Mouse (Mus musculus) limb, embryonic 13.5 days (tissue): ENCODE results near the gene Gm45713. TPM values are rescaled to one million over a fixed set of nuclear protein-coding genes. Genes with fewer than 3 reads are reported as not detected.
"Not testable (repeated sequence)": the region's sequence is repeated elsewhere in the genome, so short reads cannot be mapped to it uniquely, and the experiment has no call there.

ENCODE experiments used
- ATAC-seq: fragments of 200-750 bp; cut with Nextera tagmentation; 2 replicates; pipeline ENCODE4 v1.8.0; 2017; ENCODE audit warnings: low read depth, moderate number of reproducible peaks, moderate TSS enrichment; ENCODE audit not compliant: low FRiP score
- H3K27ac ChIP-seq: fragments of 300-500 bp; sonication (generic); 2 replicates; pipeline ENCODE4 v1.5.1; 2015; ENCODE audit warnings: inconsistent platforms, mild to moderate bottlenecking, moderate library complexity
- H3K27me3 ChIP-seq: fragments of 300-500 bp; sonication (generic); 2 replicates; pipeline ENCODE4 v1.6.1; 2015; ENCODE audit warnings: mild to moderate bottlenecking, inconsistent platforms
- H3K36me3 ChIP-seq: fragments of 300-500 bp; sonication (generic); 2 replicates; pipeline ENCODE4 v1.6.1; 2015; ENCODE audit warnings: inconsistent platforms, mild to moderate bottlenecking, moderate library complexity
- H3K4me1 ChIP-seq: fragments of 300-500 bp; sonication (generic); 2 replicates; pipeline ENCODE4 v1.6.1; 2015; ENCODE audit warnings: inconsistent platforms
- H3K4me2 ChIP-seq: fragments of 300-500 bp; sonication (generic); replicated peaks from 2 replicates; pipeline ENCODE4 v1.6.1; 2015; ENCODE audit warnings: inconsistent platforms, mild to moderate bottlenecking, moderate library complexity
- H3K4me3 ChIP-seq: fragments of 300-500 bp; sonication (generic); 2 replicates; pipeline ENCODE4 v1.5.1; 2015; ENCODE audit warnings: moderate library complexity, mild to moderate bottlenecking, inconsistent platforms
- H3K9ac ChIP-seq: fragments of 300-500 bp; sonication (generic); 2 replicates; pipeline ENCODE4 v1.6.1; 2015; ENCODE audit warnings: mild to moderate bottlenecking, inconsistent platforms
- H3K9me3 ChIP-seq: fragments of 300-500 bp; sonication (generic); 2 replicates; pipeline ENCODE4 v1.6.1; 2016; ENCODE audit warnings: inconsistent platforms
- WGBS: fragments of 180-500 bp; shearing (Covaris S2); methylation state at CpG from one replicate; pipeline ENCODE4 v1.1.7; 2015; 5-methylcytosine and 5-hydroxymethylcytosine counted together
- polyA plus RNA-seq: library from polyadenylated mRNA; unstranded; fragments of >200 nt; fragmentation: Nextera tagmentation; extraction: Ambion mirVana; gene quantifications from 2 replicates; pipeline ENCODE4 v1.2.1, GENCODE M21; 2015

Gene Gm45713
- polyA plus RNA-seq, 1 experiment from 2014 or later: 0.75 TPM

DNA sequence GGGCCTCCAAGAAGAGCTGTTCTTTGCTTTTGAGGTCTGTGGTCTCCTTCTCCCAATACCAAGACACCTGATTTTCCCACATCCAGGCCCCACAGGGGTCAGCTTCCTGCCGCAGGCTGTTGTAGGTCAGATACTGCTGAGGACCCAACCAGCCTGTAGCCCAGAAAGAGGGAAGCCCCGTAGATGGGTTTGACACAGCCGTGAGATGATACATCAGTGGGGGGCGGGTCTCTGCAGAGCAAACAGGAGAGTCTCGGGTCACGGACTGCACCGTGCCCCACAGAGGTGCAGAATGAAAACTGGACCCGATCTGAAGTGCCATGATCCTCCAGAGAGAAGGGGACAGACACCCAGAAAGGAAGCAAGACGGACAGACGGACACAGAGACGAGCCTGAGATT, 33.6 kb downstream of the Gm45713 start:
- Histone ChIP-seq H3K4me3 (peak overlapping the region; percentile 34; the same call in 1 of the 2 replicates), H3K27me3 (no peaks in the 10 kb centered on the region), H3K27ac (no peak overlapping the region), H3K4me1 (peaks cover 24% of the 10 kb centered on the region), H3K9ac (no peak overlapping the region; the same call in 1 of the 2 replicates), H3K36me3 (peaks cover 10% of the 10 kb centered on the region), H3K4me2 (peak overlapping the region; percentile 59), H3K9me3 (no peaks in the 10 kb centered on the region)
- no peak for ATAC-seq
- WGBS: 87% methylated on average over 11 of the region's 11 CpGs

DNA sequence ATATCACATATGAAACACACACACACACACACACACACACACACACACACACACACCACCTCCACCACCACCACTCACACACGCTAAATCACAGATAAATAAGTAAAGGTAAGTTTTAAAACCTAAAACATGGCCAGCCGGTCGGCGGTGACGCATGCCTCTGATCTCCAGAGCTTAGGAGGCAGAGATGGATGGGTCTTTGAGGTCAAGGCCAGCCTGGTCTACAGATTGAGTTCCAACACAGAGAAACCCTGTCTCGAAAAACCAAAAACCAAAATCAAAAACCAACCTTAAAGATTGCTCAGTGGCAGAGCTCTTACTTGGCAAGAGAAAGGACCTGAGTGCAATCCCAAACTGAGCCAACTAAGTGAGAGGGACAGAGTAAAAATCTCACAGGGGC, 36.0 kb downstream of the Gm45713 start:
- Histone ChIP-seq H3K9me3 (no peaks in the 10 kb centered on the region), H3K4me3 (no peak overlapping the region), H3K27me3 (no peaks in the 10 kb centered on the region), H3K4me2 (no peak overlapping the region), H3K4me1 (peaks cover 26% of the 10 kb centered on the region), H3K9ac (no peak overlapping the region), H3K27ac (no peak overlapping the region), H3K36me3 (peaks cover 15% of the 10 kb centered on the region)
- 89% methylated on average over 6 of the region's 6 CpGs for WGBS
- no peak for ATAC-seq

DNA sequence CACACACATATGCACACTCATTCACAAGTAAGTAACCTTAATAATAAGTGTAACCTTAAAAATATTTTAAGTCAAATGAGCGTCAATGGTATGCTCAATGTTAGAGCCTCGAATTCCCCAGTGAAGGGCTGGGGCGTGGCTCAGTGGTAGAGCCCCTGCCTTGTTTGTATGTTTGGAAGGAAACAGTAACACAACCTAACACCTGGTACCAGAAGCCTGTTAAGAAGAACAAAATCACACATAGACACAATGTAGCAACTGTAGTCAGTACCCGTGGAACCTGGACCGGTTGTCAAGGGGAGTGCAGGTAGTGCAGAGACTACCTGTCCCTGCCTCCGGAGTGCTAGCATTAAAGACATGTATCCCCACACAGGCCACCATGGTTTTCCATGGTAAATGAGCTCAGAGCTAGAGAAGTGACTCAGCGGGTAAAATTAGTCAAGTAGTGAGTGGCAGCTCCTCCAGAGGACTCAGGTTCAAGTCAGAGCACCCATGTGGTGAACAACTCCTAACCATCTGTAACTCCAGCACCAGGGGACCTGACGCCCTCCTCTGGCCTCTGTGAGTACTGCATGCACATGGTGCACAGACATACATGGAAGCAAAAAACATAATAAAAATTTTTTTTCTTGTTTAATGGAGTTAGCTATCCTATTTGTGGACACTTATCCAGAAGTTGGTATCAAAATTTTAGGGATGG, 37.3 kb downstream of the Gm45713 start:
- no peaks in the 10 kb centered on the region for H3K9me3 ChIP-seq
- H3K27ac ChIP-seq: no peak overlapping the region
- H3K4me2 ChIP-seq: no peak overlapping the region
- H3K4me1 ChIP-seq: peaks cover 30% of the 10 kb centered on the region
- H3K27me3 ChIP-seq: no peaks in the 10 kb centered on the region
- WGBS: 91% methylated on average over 8 of the region's 8 CpGs
- no peak for ATAC-seq
- H3K36me3 ChIP-seq: peaks cover 16% of the 10 kb centered on the region
- no peak overlapping the region for H3K4me3 ChIP-seq
- no peak overlapping the region for H3K9ac ChIP-seq

DNA sequence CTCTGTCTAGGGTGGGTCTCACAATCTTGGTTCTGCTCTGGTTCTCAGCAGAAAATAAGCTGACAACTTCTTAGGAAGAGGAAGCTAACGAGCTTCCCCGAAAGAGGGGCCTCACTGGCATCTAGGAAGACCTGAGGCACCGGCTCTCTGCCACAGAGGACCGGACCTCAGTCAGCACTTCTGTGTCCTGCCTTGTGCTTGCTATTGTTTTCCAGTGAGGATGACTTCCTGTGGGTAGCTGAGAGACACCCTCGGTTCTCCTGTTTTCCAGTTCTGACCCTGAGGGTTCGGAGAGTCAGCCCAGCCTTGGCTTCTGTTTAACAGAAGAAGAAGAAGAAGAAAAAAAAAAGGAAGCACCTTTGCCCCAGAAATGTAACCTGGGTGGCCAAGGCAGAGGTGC, 38.6 kb downstream of the Gm45713 start:
- Histone ChIP-seq H3K9ac (no peak overlapping the region), H3K36me3 (peaks cover 16% of the 10 kb centered on the region), H3K4me1 (peaks cover 31% of the 10 kb centered on the region), H3K9me3 (no peaks in the 10 kb centered on the region), H3K27me3 (no peaks in the 10 kb centered on the region), H3K4me3 (no peak overlapping the region), H3K27ac (no peak overlapping the region), H3K4me2 (no peak overlapping the region)
- ATAC-seq: no peak
- WGBS: 62% methylated on average over 6 of the region's 6 CpGs

DNA sequence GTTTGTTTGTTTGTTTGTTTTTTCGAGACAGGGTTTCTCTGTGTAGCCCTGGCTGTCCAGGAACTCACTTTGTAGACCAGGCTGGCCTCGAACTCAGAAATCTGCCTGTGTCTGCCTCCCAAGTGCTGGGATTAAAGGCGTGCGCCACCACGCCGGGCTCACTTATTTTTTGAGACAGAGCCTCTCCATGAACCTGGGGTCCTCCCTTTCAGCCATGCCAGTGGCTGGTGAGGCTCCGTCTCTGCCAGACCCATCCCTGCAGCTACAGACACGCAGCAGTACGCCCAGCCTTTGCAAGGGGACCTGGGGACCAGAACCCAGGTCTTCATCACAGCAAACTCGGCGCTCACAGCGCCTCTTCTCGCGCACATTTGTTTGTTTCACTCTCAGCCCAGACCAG, 40.1 kb downstream of the Gm45713 start:
- ATAC-seq, H3K4me2 ChIP-seq, H3K4me3 ChIP-seq, H3K27me3 ChIP-seq, H3K9me3 ChIP-seq, H3K9ac ChIP-seq, H3K27ac ChIP-seq: not testable (repeated sequence)
- Histone ChIP-seq H3K36me3 (peaks cover 16% of the 10 kb centered on the region), H3K4me1 (peaks cover 27% of the 10 kb centered on the region)
- WGBS: 96% methylated on average over 14 of the region's 14 CpGs

DNA sequence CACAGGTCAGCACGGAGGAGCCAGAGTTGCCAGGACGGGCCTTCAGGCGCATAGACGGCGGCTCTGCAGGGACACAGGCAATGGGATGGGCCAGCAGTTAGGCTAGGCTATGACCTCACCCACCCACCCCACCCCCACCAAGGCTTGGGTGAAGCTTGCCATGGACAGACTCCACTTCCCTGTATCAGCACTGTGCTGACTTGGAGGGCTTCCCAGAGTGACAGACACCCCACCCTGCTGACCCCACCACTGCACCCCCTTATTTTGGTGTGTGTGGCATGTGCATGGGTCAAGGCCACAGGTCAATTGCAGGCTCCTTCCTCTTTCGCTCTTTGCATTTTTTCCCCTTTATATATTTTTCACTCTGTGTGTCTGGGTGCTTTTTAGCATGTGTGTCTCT, 40.7 kb downstream of the Gm45713 start:
- Histone ChIP-seq H3K27me3 (no peaks in the 10 kb centered on the region), H3K36me3 (peaks cover 17% of the 10 kb centered on the region), H3K4me1 (peaks cover 33% of the 10 kb centered on the region), H3K27ac (no peak overlapping the region), H3K9me3 (no peaks in the 10 kb centered on the region), H3K4me3 (no peak overlapping the region), H3K4me2 (no peak overlapping the region), H3K9ac (no peak overlapping the region)
- no peak for ATAC-seq
- WGBS: 82% methylated on average over 6 of the region's 6 CpGs

DNA sequence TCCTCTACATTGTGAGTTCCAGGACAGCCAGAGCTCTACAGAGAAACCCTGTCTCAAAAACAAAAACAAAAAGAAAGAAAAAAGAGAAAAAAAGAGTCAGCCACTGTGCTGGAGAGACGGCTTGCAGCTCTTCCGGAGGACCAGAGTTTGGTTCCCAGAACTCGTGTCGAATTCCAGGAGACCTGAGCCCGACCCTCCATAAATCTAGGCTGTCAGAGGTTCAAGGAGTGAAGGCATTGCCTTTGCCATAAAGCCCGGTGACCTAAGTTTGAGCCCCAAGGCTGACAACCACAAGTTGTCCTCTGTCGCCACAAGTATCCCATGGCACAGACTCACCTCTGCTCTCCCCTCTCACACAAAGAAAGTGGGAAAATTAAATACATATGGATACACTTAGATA, 41.9 kb downstream of the Gm45713 start:
- peak overlapping the region; percentile 96 for H3K27ac ChIP-seq
- H3K9me3 ChIP-seq: no peaks in the 10 kb centered on the region
- H3K4me3 ChIP-seq: no peak overlapping the region
- no peaks in the 10 kb centered on the region for H3K27me3 ChIP-seq
- H3K4me1 ChIP-seq: peaks cover 40% of the 10 kb centered on the region
- 5% methylated on average over 7 of the region's 7 CpGs for WGBS
- H3K9ac ChIP-seq: peak overlapping the region; percentile 50; the same call in 1 of the 2 replicates
- H3K4me2 ChIP-seq: peak overlapping the region; percentile 74
- H3K36me3 ChIP-seq: peaks cover 26% of the 10 kb centered on the region
- no peak for ATAC-seq

DNA sequence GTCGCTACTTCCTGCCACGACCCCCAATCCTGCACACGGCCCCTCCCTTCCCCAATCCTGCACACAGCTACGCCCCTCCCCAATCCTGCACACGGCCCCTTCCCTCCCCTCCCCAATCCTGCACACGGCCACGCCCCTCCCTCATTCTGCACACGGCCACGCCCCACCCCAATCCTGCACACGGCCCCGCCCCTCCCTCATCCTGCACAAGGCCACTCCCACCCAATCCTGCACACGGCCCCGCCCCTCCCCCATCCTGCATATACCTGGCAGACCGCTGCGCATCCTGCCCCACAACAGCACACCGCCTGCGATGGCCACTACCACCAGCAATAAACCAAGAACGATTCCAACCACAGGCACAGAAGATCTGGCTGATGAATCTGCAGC, 42.5 kb downstream of the Gm45713 start:
- WGBS: 25% methylated on average over 18 of the region's 18 CpGs
- ATAC-seq: no peak
- Histone ChIP-seq H3K36me3 (peaks cover 27% of the 10 kb centered on the region), H3K9ac (no peak overlapping the region), H3K27ac (peak overlapping the region; percentile 96), H3K4me1 (peaks cover 40% of the 10 kb centered on the region), H3K4me2 (peak overlapping the region; percentile 74), H3K9me3 (no peaks in the 10 kb centered on the region), H3K4me3 (no peak overlapping the region), H3K27me3 (no peaks in the 10 kb centered on the region)

DNA sequence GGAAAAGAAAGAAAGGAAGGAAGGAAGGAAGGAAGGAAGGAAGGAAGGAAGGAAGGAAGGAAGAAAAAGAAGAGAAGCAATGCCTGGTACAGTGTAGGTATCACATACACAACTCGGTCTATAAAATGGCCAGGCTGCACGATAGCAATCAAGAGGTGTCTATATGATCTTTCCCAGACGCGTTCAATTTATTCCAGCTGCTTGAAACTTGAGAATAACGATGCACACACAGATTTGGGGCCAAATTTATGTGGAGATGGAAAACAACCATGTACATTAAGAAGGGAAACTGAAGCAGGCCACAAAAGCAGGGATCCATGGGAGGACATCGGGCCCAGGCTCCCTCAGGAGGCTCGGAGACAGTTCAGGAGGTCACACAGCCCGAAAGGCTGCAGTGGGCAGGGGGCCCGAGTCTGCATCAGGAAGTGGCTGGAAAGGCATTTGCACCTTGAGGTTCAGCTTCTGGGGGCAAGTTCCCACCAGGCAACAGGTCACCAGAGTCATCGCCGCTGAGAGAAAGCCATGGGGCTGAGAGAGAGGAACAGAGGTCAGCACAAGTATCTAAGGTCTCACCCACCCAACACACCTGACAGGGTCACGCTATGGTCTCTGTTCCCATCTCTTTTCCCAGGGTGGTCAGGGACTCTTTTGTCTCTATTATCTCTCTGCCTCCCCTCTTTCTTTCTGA, 43.1 kb downstream of the Gm45713 start:
- H3K36me3 ChIP-seq: peaks cover 27% of the 10 kb centered on the region
- no peak overlapping the region for H3K9ac ChIP-seq
- 17% methylated on average over 12 of the region's 12 CpGs for WGBS
- H3K9me3 ChIP-seq: no peaks in the 10 kb centered on the region
- peak overlapping the region; percentile 13; the same call in 1 of the 2 replicates for H3K4me3 ChIP-seq
- H3K27ac ChIP-seq: peak overlapping the region; percentile 96
- ATAC-seq: no peak
- peaks cover 40% of the 10 kb centered on the region for H3K4me1 ChIP-seq
- no peaks in the 10 kb centered on the region for H3K27me3 ChIP-seq
- H3K4me2 ChIP-seq: peak overlapping the region; percentile 74

DNA sequence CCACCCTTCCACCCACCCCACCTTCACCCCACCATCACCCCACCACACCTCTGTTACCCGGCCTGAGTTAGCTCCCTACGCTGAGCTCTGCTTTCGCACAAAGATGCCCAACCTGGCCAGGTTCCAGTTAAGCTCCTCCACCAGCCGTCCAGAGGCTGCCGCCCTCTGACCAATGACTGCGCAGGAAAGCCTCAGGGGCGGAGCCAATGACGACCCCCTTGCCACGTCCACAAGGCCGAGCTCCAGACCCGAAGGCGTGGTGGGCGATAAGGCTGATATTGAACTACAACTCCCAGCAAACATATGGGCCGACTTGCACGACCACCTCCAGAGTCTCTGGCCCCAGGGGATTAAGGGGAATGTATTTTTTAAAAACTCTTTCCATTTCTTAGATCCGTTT, 44.0 kb downstream of the Gm45713 start, which contains the start of gene Rcn3:
Rcn3 (minus strand) TSS at position 174 of the 400 bp plus-strand sequence.
- WGBS: 0% methylated on average over 16 of the region's 16 CpGs
- Histone ChIP-seq H3K9ac (peak within 1 kb of the TSS; percentile 92), H3K9me3 (no peaks in the 10 kb centered on the region), H3K27me3 (no peaks in the 10 kb centered on the region), H3K36me3 (peaks cover 35% of the 10 kb centered on the region), H3K4me3 (peak within 1 kb of the TSS; percentile 72), H3K27ac (peak within 1 kb of the TSS; percentile 96), H3K4me1 (peaks cover 40% of the 10 kb centered on the region), H3K4me2 (peak within 1 kb of the TSS; percentile 74)
- ATAC-seq: peak; percentile 94

DNA sequence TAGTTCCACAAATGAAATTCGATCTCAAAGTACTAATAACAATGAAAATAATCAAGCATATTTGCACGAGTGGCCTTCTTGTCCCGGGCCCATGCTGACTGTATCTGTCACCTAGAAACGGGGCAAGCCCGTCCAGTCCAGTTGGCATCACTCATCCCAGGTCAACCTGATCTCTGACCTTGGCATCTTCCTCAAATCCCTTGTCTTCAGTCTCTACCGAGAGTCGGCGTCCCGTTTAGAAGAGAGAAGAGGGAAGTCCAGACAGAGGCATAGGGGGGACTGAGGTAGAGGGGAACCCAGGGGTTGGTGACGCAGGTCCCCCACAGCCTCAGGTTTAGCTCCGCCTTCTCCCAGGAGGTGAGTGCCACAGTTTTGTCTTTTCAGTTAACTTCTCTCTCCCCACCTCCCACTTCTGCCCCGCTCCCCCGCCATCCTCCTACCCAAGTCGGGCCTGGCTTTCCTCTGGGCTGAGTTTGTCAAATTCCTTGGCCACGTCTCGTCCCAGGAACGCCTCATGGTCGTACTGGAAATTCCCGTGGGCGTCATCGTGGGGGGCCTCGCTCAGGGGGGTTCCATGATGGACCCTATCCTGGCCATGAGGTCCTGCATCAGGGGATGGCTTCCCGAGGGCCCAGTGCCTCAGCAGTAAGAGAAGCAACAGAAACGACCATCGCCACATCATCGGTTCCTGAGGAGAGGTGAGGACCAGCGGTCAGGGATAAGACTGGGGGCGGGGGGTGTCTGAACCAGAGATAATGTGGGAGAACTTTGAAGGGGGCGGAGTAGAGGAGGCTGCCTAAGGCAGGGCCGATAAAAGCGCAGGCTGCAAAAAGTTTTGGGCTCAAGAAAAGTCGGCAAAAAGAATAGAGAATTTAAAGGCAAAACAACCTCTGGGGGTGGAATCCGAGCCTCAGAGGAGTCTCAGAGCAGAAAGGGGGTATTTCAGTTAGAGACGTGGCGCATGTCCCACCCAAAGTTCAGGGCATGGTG, 44.7 kb downstream of the Gm45713 start:
- peak overlapping the region; percentile 92 for H3K9ac ChIP-seq
- no peaks in the 10 kb centered on the region for H3K27me3 ChIP-seq
- no peaks in the 10 kb centered on the region for H3K9me3 ChIP-seq
- peaks cover 43% of the 10 kb centered on the region for H3K36me3 ChIP-seq
- 10% methylated on average over 35 of the region's 35 CpGs for WGBS
- ATAC-seq: peak; percentile 64
- peaks cover 40% of the 10 kb centered on the region for H3K4me1 ChIP-seq
- peak overlapping the region; percentile 74 for H3K4me2 ChIP-seq
- H3K27ac ChIP-seq: peak overlapping the region; percentile 92
- H3K4me3 ChIP-seq: peak overlapping the region; percentile 72
